1 mouse cellular context compared by ENCODE assay signal in genomic region chr4:138426778-138427705, GRCm38 (mm10).
TF ChIP-seq lines count a peak whose summit lies in the region.

No protein-coding gene starts in this region.

TF ChIP-seq in CH12.LX, 34 proteins besides CTCF, POLR2A, EP300 and RAD21:
- TF ChIP-seq MYC (IDR thresholded peaks at IDR 0.05; ENCODE audit: low read depth, low read length), result no peak
- TF ChIP-seq UBTF (IDR thresholded peaks at IDR 0.05; ENCODE audit: low read depth, low read length), result no peak
- TF ChIP-seq NRF1 (IDR thresholded peaks at IDR 0.05; ENCODE audit: low read depth, low read length), result 0 out of 2 replicates have a peak, but pooled peaks have one; percentile 22
- TF ChIP-seq ZNF384 (IDR thresholded peaks at IDR 0.05; ENCODE audit: low read depth, low read length), result peak; percentile 32; the same call in 1 of the 2 replicates
- TF ChIP-seq TCF12 (IDR thresholded peaks at IDR 0.05; ENCODE audit: low read depth, low read length), result peak; percentile 57
- TF ChIP-seq ZMIZ1 (IDR thresholded peaks at IDR 0.05; ENCODE audit: low read depth, low read length), result no peak
- peak; percentile 17; the same call in 1 of the 2 replicates for TF ChIP-seq SIN3A (IDR thresholded peaks at IDR 0.05; ENCODE audit: low read length)
- TF ChIP-seq MEF2A (IDR thresholded peaks at IDR 0.05; ENCODE audit: borderline replicate concordance, low read depth, low read length), result peak; percentile 31; the same call in 1 of the 2 replicates
- TF ChIP-seq CHD1 (IDR thresholded peaks at IDR 0.05; ENCODE audit: low read depth, low read length), result no peak
- no peak for TF ChIP-seq JUN (IDR thresholded peaks at IDR 0.05; ENCODE audit: insufficient read depth, low read depth, low read length)
- peak; percentile 74 for TF ChIP-seq MAX (IDR thresholded peaks at IDR 0.05; ENCODE audit: low read length)
- TF ChIP-seq MAZ (IDR thresholded peaks at IDR 0.05; ENCODE audit: low read depth, low read length), result no peak
- 0 out of 2 replicates have a peak, but pooled peaks have one; percentile 6 for TF ChIP-seq IRF4 (IDR thresholded peaks at IDR 0.05; ENCODE audit: low read depth, low read length)
- 0 out of 2 replicates have a peak, but pooled peaks have one; percentile 3 for TF ChIP-seq ZC3H11A (IDR thresholded peaks at IDR 0.05; ENCODE audit: low read depth, low read length)
- peak; percentile 80 for TF ChIP-seq SMC3 (IDR thresholded peaks at IDR 0.05; ENCODE audit: low read depth, low read length)
- peak; percentile 52 for TF ChIP-seq BHLHE40 (IDR thresholded peaks at IDR 0.05; ENCODE audit: low read depth, low read length)
- TF ChIP-seq ETS1 (conservative IDR thresholded peaks at IDR 0.05; ENCODE audit: low read depth, low read length), result peak; percentile 79
- no peak for TF ChIP-seq PAX5 (IDR thresholded peaks at IDR 0.05; ENCODE audit: low read length)
- TF ChIP-seq USF1 (IDR thresholded peaks at IDR 0.05; ENCODE audit: low read depth, low read length), result no peak
- no peak for TF ChIP-seq GABPA (IDR thresholded peaks at IDR 0.05; ENCODE audit: insufficient replicate concordance, low read depth, low read length)
